Mouse (Mus musculus) liver (tissue): ENCODE data around the gene Defa31.
"Not testable (repeated sequence)": the region's sequence is repeated elsewhere in the genome, so short reads cannot be mapped to it uniquely, and the experiment has no call there.

Experiments used
- DNase-seq: peaks from one replicate; pipeline ENCODE4 v3.0.0-alpha.2; 2020; ENCODE audit warnings: mixed read lengths

The Defa31 gene

GRCm38 (mm10) chr8:21191314-21191713 lies at the start of gene Defa31:
Gene Defa31 (plus strand): TSS chr8:21191614.
- not testable (repeated sequence) for DNase-seq

GRCm38 (mm10) chr8:21161977-21162376 lies 29.4 kb upstream of the Defa31 start, which contains the start of gene Defa22:
Gene Defa22 (plus strand): TSS chr8:21162277.
- DNase-seq = not testable (repeated sequence)

DNA sequence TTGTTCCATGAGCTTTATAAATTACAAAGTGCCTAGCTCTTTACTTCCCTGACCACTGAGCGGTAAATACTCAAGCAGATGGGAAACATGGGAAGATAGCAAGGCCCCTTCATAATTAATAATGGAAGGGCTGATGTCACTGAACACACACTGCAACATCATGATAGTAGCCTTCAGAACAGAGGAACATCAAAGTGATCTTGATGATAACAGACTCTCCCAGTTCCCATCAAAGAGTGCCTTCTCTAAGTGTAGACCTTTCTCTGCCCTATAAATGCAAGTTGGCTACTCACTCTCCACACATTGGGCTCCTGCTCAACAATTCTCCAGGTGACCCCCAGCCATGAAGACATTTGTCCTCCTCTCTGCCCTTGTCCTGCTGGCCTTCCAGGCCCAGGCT lies 9.8 kb downstream of the Defa31 start, which contains the start of gene Gm15293:
TSS of gene Gm15293 (plus strand) at position 301 of the 400 bp plus-strand sequence.
- not testable (repeated sequence) for DNase-seq
